Mouse (Mus musculus) cortical plate, adult 2 months (tissue): ENCODE measurements around the gene Cntrl.

ENCODE experiments used
- CTCF ChIP-seq: fragments of 200-500 bp; IDR thresholded peaks from 2 replicates; pipeline ENCODE4 v1.5.1; 2011; ENCODE audit warnings: mild to moderate bottlenecking, control low read depth, low read length; ENCODE audit not compliant: insufficient read depth; ENCODE audit errors: extremely low read depth
- POLR2A ChIP-seq: fragments of 200-500 bp; IDR thresholded peaks from 2 replicates; pipeline ENCODE4 v1.6.1; 2011; ENCODE audit warnings: mild to moderate bottlenecking, low read length, control low read depth; ENCODE audit not compliant: insufficient read depth; ENCODE audit errors: extremely low read depth

DNA sequence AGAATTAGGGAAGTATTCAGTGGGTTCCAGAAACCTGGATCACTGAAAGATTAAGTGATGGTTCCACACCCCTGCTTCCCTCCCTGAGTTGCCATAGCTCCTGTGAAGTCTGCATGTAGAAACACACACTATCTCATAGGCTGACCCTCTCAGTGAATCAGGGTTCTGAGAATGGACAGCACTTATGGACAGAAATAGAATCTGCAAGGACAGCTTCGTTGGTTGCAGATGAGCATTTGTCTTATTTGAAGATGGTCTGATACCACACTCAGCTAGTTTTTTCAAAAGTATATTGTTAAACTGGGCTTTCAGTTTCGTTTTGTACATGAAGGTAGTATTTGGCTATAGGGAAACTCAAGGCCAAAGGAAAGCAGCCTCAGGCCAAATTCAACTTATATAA is 1.2 kb downstream of the Cntrl start:
- TF ChIP-seq POLR2A = no peak
- no peak for TF ChIP-seq CTCF
